Mouse (Mus musculus) 3134 (cell line): ENCODE data around the gene Gm37240.

Source experiments
- DNase-seq: peaks from one replicate; pipeline ENCODE4 v3.0.0-alpha.2; 2011; ENCODE audit warnings: low spot score; ENCODE audit not compliant: insufficient read length; ENCODE audit errors: extremely low read depth

Gm37240 gene

GRCm38 (mm10) chr3:85645517-85646004 lies 241.8 kb downstream of the Gm37240 start:
- DNase-seq, result no peak

GRCm38 (mm10) chr3:85644814-85645213 lies 242.5 kb downstream of the Gm37240 start:
- no peak for DNase-seq

- DNase-seq, result no peak
These were observed 245.6 kb downstream of the Gm37240 start for GRCm38 (mm10) chr3:85641751-85642150.

- no peak for DNase-seq
These were observed 250.4 kb downstream of the Gm37240 start for GRCm38 (mm10) chr3:85636716-85637447.

- no peak for DNase-seq
These were observed 251.7 kb downstream of the Gm37240 start for GRCm38 (mm10) chr3:85635591-85635990.

GRCm38 (mm10) chr3:85635126-85635419 lies 252.2 kb downstream of the Gm37240 start:
- DNase-seq, result no peak

- no peak for DNase-seq
These were observed 252.8 kb downstream of the Gm37240 start for GRCm38 (mm10) chr3:85634389-85635125.

GRCm38 (mm10) chr3:85633733-85634132 lies 253.6 kb downstream of the Gm37240 start:
- no peak for DNase-seq

GRCm38 (mm10) chr3:85629895-85630510 lies 257.3 kb downstream of the Gm37240 start:
- peak; percentile 74 for DNase-seq

GRCm38 (mm10) chr3:85619751-85620150 lies 267.6 kb downstream of the Gm37240 start:
- no peak for DNase-seq

GRCm38 (mm10) chr3:85619345-85619744 lies 268.0 kb downstream of the Gm37240 start:
- DNase-seq, result no peak

GRCm38 (mm10) chr3:85618885-85619284 lies 268.4 kb downstream of the Gm37240 start:
- no peak for DNase-seq

GRCm38 (mm10) chr3:85616389-85616788 lies 270.9 kb downstream of the Gm37240 start:
- DNase-seq, result no peak

GRCm38 (mm10) chr3:85607753-85608152 lies 279.6 kb downstream of the Gm37240 start:
- no peak for DNase-seq

- no peak for DNase-seq
These were observed 280.4 kb downstream of the Gm37240 start for GRCm38 (mm10) chr3:85606912-85607311.

- DNase-seq, result no peak
These were observed 283.5 kb downstream of the Gm37240 start for GRCm38 (mm10) chr3:85603811-85604210.

- DNase-seq, result no peak
These were observed 285.4 kb downstream of the Gm37240 start for GRCm38 (mm10) chr3:85601841-85602305.

GRCm38 (mm10) chr3:85599526-85599925 lies 287.8 kb downstream of the Gm37240 start:
- DNase-seq, result no peak

- DNase-seq, result no peak
These were observed 292.9 kb downstream of the Gm37240 start for GRCm38 (mm10) chr3:85594452-85594851.

GRCm38 (mm10) chr3:85592640-85593252 lies 294.6 kb downstream of the Gm37240 start:
- DNase-seq, result no peak

- no peak for DNase-seq
These were observed 295.3 kb downstream of the Gm37240 start for GRCm38 (mm10) chr3:85592067-85592466.
